Mouse (Mus musculus) cerebellum, adult 2 months (tissue): Measurements from ENCODE around the gene Kcnmb4.

Experiments
- CTCF ChIP-seq: fragments of 200-500 bp; IDR thresholded peaks from 2 replicates; pipeline ENCODE4 v1.5.1; 2011; ENCODE audit warnings: low read depth, mild to moderate bottlenecking, control low read depth, low read length, moderate library complexity, borderline replicate concordance; ENCODE audit not compliant: insufficient read depth
- POLR2A ChIP-seq: fragments of 200-500 bp; IDR thresholded peaks from 2 replicates; pipeline ENCODE4 v1.6.1; 2011; ENCODE audit warnings: low read length, control low read depth, borderline replicate concordance; ENCODE audit not compliant: insufficient read depth

GRCm38 (mm10) chr10:116444826-116445225 is 28.9 kb downstream of the Kcnmb4 start:
- TF ChIP-seq POLR2A (no peak), CTCF (no peak)
